Mouse (Mus musculus) heart, embryonic 16.5 days (tissue): ENCODE measurements around the gene Itpkb. TPM values are rescaled to one million over a fixed set of nuclear protein-coding genes. Genes with fewer than 3 reads are reported as not detected.
A peak's percentile ranks its signal among the peaks of the same experiment; 100 is the strongest.

Experiments used
- ATAC-seq: fragments of 200-750 bp; cut with Nextera tagmentation; replicated peaks from 2 replicates; pipeline ENCODE4 v1.8.0; 2017; ENCODE audit warnings: moderate number of reproducible peaks; ENCODE audit not compliant: insufficient read depth, low FRiP score; ENCODE audit errors: extremely low read depth
- H3K27ac ChIP-seq: fragments of 300-500 bp; sonication (generic); 2 replicates; pipeline ENCODE4 v1.5.1; 2014; ENCODE audit warnings: mild to moderate bottlenecking, low read length, control low read depth, moderate library complexity
- H3K27me3 ChIP-seq: fragments of 300-500 bp; sonication (generic); 2 replicates; pipeline ENCODE4 v1.6.1; 2014; ENCODE audit warnings: low read length, mixed read lengths; ENCODE audit not compliant: control insufficient read depth, insufficient read depth
- H3K36me3 ChIP-seq: fragments of 300-500 bp; sonication (generic); 2 replicates; pipeline ENCODE4 v1.6.1; 2014; ENCODE audit not compliant: control insufficient read depth, insufficient read depth
- H3K4me1 ChIP-seq: fragments of 300-500 bp; sonication (generic); 2 replicates; pipeline ENCODE4 v1.6.1; 2014; ENCODE audit warnings: low read length, mixed read lengths; ENCODE audit not compliant: control insufficient read depth, insufficient read depth
- H3K4me2 ChIP-seq: fragments of 300-500 bp; sonication (generic); 2 replicates; pipeline ENCODE4 v1.6.1; 2014; ENCODE audit warnings: low read depth, mild to moderate bottlenecking, control low read depth, low read length
- H3K4me3 ChIP-seq: fragments of 300-500 bp; sonication (generic); 2 replicates; pipeline ENCODE4 v1.5.1; 2014; ENCODE audit warnings: mild to moderate bottlenecking, control low read depth, low read length
- H3K9ac ChIP-seq: fragments of 300-500 bp; sonication (generic); 2 replicates; pipeline ENCODE4 v1.6.1; 2014; ENCODE audit warnings: low read length, control low read depth
- H3K9me3 ChIP-seq: fragments of 300-500 bp; sonication (generic); replicated peaks from 2 replicates; pipeline ENCODE4 v1.6.1; 2016; ENCODE audit warnings: low read length; ENCODE audit not compliant: control insufficient read depth
- WGBS: fragments of 180-500 bp; shearing (Covaris S2); extraction: QIAGEN DNeasy Blood & Tissue Kit; methylation state at CpG from one replicate; pipeline ENCODE4 v1.1.7; 2014; 5-methylcytosine and 5-hydroxymethylcytosine counted together
- polyA plus RNA-seq: library from polyadenylated mRNA; unstranded; fragments of >200 nt; fragmentation: Nextera tagmentation; extraction: Ambion mirVana; gene quantifications from 2 replicates; pipeline ENCODE4 v1.2.1, GENCODE M21; 2015

Itpkb gene
- polyA plus RNA-seq, 1 experiment from 2014 or later: 7.3 TPM

DNA sequence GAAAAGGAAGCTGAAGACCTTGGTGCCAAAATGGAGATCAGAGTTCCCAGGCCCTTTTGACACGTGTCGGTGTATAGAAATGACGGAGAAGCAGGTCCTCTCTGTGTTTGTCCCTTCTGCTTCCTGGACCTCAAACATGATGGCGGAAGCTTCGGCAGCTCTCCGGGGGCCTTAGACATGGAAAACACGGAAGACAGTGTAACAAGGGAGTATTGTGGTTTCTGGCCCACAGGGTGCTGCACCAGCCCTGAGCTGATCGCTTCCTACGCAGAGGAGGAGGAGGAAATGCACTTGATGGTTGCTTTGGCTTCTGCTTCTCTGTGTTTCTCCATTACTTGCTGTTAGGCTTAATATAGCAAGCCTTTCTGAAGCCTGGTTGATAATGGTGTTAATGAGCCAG lies 34.2 kb upstream of the Itpkb start:
- H3K9ac ChIP-seq: no peak overlapping the region
- H3K9me3 ChIP-seq: no peaks in the 10 kb centered on the region
- no peak for ATAC-seq
- no peaks in the 10 kb centered on the region for H3K36me3 ChIP-seq
- no peak overlapping the region for H3K4me3 ChIP-seq
- H3K4me1 ChIP-seq: no peaks in the 10 kb centered on the region
- H3K27me3 ChIP-seq: no peaks in the 10 kb centered on the region
- 80% methylated on average over 9 of the region's 9 CpGs for WGBS
- H3K27ac ChIP-seq: no peak overlapping the region
- no peak overlapping the region for H3K4me2 ChIP-seq

DNA sequence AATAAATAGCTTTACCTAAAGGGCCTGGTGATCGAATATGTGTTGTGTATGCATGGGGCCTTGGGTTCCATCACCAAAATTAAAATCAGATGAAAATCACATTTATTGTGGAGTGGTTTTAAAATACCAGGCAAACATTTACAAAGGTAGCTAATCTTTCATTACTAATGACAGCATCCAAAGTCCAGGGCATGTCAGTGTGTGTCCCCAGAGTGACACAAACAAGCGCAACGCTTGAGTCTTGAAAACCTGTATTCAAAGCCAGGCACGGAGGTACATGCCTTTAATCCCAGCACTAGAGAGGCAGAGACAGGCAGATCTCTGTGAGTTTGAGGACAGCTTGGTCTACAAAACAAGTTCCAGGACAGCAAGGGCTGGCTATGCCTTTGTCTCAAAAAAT lies 30.6 kb upstream of the Itpkb start:
- no peak overlapping the region for H3K9ac ChIP-seq
- no peak overlapping the region for H3K4me2 ChIP-seq
- no peak overlapping the region for H3K27ac ChIP-seq
- ATAC-seq: no peak
- H3K4me3 ChIP-seq: no peak overlapping the region
- no peaks in the 10 kb centered on the region for H3K9me3 ChIP-seq
- 87% methylated on average over 4 of the region's 4 CpGs for WGBS
- peaks cover 11% of the 10 kb centered on the region for H3K4me1 ChIP-seq
- H3K36me3 ChIP-seq: no peaks in the 10 kb centered on the region
- H3K27me3 ChIP-seq: no peaks in the 10 kb centered on the region

DNA sequence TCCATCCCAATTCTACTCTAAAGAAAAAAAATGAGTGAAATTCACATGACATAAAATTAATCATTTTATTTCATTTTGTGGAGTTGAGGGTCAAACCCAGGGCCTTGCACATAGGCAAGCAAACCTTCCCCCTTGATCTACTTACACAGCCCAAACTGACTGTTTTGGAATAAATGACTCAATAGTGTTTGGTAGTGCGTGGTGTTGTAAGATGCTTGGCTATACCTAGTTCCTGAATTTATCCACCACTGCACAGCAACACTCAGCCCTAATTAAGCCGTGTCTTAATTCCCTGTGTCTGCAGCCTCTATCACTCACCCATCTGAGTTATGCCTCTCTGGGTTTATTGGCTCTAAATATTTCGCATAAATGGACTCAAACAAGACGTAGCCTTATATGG lies 30.0 kb upstream of the Itpkb start:
- H3K4me2 ChIP-seq: no peak overlapping the region
- peaks cover 11% of the 10 kb centered on the region for H3K4me1 ChIP-seq
- H3K4me3 ChIP-seq: no peak overlapping the region
- 86% methylated on average over 4 of the region's 4 CpGs for whole genome bisulfite sequencing
- H3K27ac ChIP-seq: no peak overlapping the region
- H3K9me3 ChIP-seq: no peaks in the 10 kb centered on the region
- H3K36me3 ChIP-seq: no peaks in the 10 kb centered on the region
- no peak overlapping the region for H3K9ac ChIP-seq
- no peaks in the 10 kb centered on the region for H3K27me3 ChIP-seq
- no peak for ATAC-seq

DNA sequence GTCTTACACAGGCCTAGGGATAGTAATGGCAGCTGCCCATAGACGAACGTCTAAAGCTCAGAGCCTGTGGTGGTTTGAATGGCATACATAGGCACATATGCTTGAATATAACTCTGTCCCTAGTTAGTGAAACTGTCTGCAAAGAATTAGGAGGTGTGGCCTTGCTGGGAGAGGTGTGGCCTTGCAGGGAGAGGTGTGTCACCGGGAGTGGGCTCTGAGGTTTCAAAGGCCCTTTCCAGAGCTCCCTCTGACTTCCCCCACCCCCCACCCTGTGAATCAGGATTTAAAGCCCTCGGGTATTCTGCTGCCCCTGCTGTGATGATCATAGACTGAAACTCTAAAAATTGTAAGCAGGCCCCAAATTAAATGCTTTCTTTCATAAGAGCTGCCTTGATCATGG lies 29.3 kb upstream of the Itpkb start:
- no peak overlapping the region for H3K4me2 ChIP-seq
- no peak for ATAC-seq
- 60% methylated on average over 4 of the region's 4 CpGs for WGBS
- no peak overlapping the region for H3K4me3 ChIP-seq
- H3K9me3 ChIP-seq: no peaks in the 10 kb centered on the region
- no peak overlapping the region for H3K27ac ChIP-seq
- no peaks in the 10 kb centered on the region for H3K36me3 ChIP-seq
- H3K4me1 ChIP-seq: peaks cover 11% of the 10 kb centered on the region
- no peak overlapping the region for H3K9ac ChIP-seq
- no peaks in the 10 kb centered on the region for H3K27me3 ChIP-seq

DNA sequence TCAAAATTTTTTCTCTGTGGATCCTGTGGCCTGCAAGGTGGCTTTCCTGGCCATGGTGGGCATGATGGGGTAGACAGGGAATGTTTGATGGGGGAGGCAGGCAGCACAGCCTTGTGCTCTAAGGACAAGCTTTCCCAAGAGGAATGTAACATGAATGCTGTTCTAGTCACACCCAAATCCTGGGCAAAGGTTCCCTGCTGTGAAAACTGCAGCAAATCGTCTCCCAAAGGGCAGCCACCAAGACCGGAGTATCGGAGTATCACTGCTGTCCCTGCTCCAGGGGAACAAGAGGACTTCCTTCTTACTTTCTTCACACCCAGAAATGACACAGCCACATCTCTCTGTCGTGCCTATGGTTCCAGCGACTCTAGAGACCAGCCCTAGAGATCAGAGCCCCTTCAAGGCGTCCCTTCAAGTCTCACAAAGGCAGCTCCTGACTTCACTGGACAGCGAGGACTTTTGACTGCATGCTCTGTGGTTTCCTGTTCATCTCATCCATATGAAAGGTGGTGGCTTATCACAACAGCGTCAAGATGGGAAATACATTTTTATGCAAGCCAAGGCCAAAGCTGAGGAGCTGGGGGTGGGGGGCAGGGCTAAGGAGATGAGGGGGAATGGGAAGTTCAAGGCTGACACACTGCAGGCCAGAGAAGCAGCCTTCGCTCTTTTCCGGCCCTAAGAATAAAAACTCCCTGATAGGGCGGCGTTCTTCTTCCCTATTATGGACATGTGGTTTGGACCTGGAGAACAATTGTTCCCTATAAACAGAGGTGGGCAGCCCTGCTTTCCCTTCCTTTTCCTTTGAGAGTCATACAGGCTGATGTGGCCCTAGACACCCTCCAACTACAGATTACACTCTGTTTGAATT lies 27.8 kb upstream of the Itpkb start:
- no peaks in the 10 kb centered on the region for H3K27me3 ChIP-seq
- 45% methylated on average over 12 of the region's 12 CpGs for WGBS
- H3K27ac ChIP-seq: peak overlapping the region; percentile 80
- peaks cover 13% of the 10 kb centered on the region for H3K4me1 ChIP-seq
- no peak overlapping the region for H3K9ac ChIP-seq
- ATAC-seq: peak; percentile 67
- no peak overlapping the region for H3K4me3 ChIP-seq
- 0 out of 2 replicates have a peak overlapping the region, but pooled peaks have one; percentile 7 for H3K4me2 ChIP-seq
- H3K36me3 ChIP-seq: no peaks in the 10 kb centered on the region
- no peaks in the 10 kb centered on the region for H3K9me3 ChIP-seq

DNA sequence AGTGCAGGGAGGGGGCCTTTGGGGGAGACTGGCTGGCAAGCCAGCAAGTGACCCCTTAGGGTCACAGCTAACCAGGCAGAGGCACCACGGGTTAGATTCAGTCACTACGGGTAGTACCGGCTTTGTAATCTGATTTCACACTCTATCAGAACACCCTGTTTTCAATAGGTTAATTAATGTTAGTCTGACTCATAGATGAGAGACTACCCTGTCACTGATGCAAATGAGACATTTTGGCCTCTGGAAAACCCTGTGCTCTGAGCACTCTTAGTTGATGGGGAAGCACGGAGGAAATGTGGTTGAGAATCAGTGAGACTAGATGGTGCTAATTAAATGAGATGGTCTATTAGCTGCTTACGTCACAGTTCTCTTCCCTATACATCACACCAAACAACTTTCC lies 26.7 kb upstream of the Itpkb start:
- no peak overlapping the region for H3K9ac ChIP-seq
- H3K27ac ChIP-seq: peak overlapping the region; percentile 77
- H3K4me1 ChIP-seq: peaks cover 17% of the 10 kb centered on the region
- H3K9me3 ChIP-seq: no peaks in the 10 kb centered on the region
- ATAC-seq: no peak
- no peak overlapping the region for H3K4me3 ChIP-seq
- WGBS: 78% methylated on average over 5 of the region's 5 CpGs
- no peak overlapping the region for H3K4me2 ChIP-seq
- no peaks in the 10 kb centered on the region for H3K27me3 ChIP-seq
- no peaks in the 10 kb centered on the region for H3K36me3 ChIP-seq

DNA sequence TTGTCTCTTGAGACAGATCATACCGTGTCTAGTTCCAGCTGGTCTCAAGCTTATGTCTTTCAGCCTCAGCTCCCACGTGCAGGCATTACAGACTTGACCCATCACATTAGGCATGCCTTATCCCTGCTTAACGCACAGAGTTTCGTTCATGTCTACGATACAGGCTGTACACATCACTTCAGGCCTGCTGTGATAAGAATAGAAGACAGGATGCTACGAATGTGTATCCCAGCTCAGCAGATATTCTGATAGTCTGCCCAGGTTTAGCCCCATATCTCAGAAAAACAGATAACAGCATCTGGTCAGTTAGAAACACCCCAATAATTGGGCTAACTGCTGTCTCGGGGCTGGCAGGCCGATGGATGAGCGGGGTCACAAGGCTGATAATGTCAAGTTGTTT lies 23.4 kb upstream of the Itpkb start:
- no peaks in the 10 kb centered on the region for H3K9me3 ChIP-seq
- H3K9ac ChIP-seq: no peak overlapping the region
- H3K27ac ChIP-seq: no peak overlapping the region
- H3K27me3 ChIP-seq: no peaks in the 10 kb centered on the region
- H3K36me3 ChIP-seq: no peaks in the 10 kb centered on the region
- H3K4me2 ChIP-seq: no peak overlapping the region
- H3K4me1 ChIP-seq: peaks cover 17% of the 10 kb centered on the region
- no peak for ATAC-seq
- no peak overlapping the region for H3K4me3 ChIP-seq
- WGBS: 56% methylated on average over 9 of the region's 9 CpGs

DNA sequence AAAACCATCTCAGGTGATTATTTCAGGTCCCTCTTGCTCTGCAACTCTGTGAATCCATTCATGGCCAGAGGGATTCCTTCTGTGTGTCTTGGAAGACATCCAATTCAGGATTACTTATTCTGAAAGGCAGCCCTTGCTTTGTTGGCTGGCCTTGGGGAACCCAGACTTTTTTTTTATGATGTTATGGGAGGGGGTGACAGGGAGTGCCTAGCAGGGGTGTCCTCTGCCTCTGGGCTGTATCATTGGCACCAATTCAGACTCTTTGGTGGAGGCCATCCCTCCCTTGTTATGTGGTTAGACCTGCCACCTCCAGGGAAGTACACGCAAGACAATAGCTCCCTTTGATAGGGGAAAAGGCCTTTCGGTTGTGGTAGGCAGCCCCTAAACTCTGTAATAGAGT lies 22.6 kb upstream of the Itpkb start:
- no peak overlapping the region for H3K4me3 ChIP-seq
- no peak overlapping the region for H3K27ac ChIP-seq
- 67% methylated on average over 2 of the region's 2 CpGs for WGBS
- H3K9ac ChIP-seq: no peak overlapping the region
- H3K4me2 ChIP-seq: no peak overlapping the region
- peaks cover 13% of the 10 kb centered on the region for H3K4me1 ChIP-seq
- no peaks in the 10 kb centered on the region for H3K9me3 ChIP-seq
- H3K27me3 ChIP-seq: no peaks in the 10 kb centered on the region
- no peaks in the 10 kb centered on the region for H3K36me3 ChIP-seq
- ATAC-seq: no peak

DNA sequence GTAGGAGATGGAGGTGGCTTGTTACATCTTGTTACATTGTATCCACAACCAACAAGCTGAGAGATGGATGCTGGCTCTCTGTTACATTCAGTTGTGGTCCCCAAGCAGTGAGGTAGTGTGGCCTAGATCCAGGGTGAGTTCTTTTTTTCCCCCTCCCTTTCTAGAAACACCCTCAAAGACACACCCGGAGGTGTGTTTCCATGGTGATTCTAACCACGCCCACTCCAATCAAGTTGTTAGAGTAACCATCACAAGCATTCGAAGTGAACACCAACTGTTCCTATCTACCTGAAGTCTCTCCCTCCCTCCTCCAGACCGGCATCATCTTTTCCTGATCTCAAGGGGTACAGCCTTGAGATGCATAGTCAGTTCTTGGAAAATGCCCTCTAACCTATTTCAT lies 21.4 kb upstream of the Itpkb start:
- Histone ChIP-seq H3K36me3 (no peaks in the 10 kb centered on the region), H3K27ac (no peak overlapping the region), H3K4me1 (peaks cover 19% of the 10 kb centered on the region), H3K4me3 (no peak overlapping the region), H3K9me3 (no peaks in the 10 kb centered on the region), H3K27me3 (no peaks in the 10 kb centered on the region), H3K9ac (no peak overlapping the region), H3K4me2 (no peak overlapping the region)
- 78% methylated on average over 4 of the region's 4 CpGs for WGBS
- no peak for ATAC-seq
